Mouse (Mus musculus) CH12.LX (cell line): ENCODE results near the gene Gm9918.

ENCODE experiments used
- CTCF ChIP-seq, 2 experiments: IDR thresholded peaks in 1 of 2; conservative IDR thresholded peaks in 1 of 2; 2 replicates each; pipeline ENCODE4 v1.5.1; 2011 to 2012; ENCODE audit warnings: low read depth in 2 of 2, low read length in 2 of 2, improper control_type of control experiment in 1 of 2, inconsistent platforms in 1 of 2, mild to moderate bottlenecking in 1 of 2, moderate library complexity in 1 of 2
- MXI1 ChIP-seq: IDR thresholded peaks from 2 replicates; pipeline ENCODE4 v1.6.1; 2011; ENCODE audit warnings: mild to moderate bottlenecking, low read depth, low read length, improper control_type of control experiment
- ZMIZ1 ChIP-seq: IDR thresholded peaks from 2 replicates; pipeline ENCODE4 v1.6.1; 2012; ENCODE audit warnings: low read depth, mild to moderate bottlenecking, inconsistent platforms, low read length, improper control_type of control experiment

- TF ChIP-seq ZMIZ1 (no peak), MXI1 (no peak), CTCF (conservative IDR thresholded peaks at IDR 0.05 in 1 of 2, IDR thresholded peaks at IDR 0.05 in 1 of 2; ENCODE audit: low read depth in 2 of 2, low read length in 2 of 2) (no peak)
Observed at GRCm38 (mm10) chr15:102239851-102240250, 30.5 kb upstream of the Gm9918 start.
